Mouse (Mus musculus) spleen, adult 2 months (tissue): ENCODE measurements around the gene Park7. TPM values are rescaled to one million over a fixed set of nuclear protein-coding genes. Genes with fewer than 3 reads are reported as not detected.

Experiments used
- DNase-seq, 2 experiments: peaks; one replicate each; pipeline versions ENCODE4 v3.0.0 to v3.0.0-alpha.2; 2012 to 2021; ENCODE audit warnings: low spot score in 2 of 2, low read depth in 1 of 2
- H3K27ac ChIP-seq: fragments of 200-500 bp; 2 replicates; pipeline ENCODE4 v1.5.1; 2012; ENCODE audit warnings: low read length, inconsistent platforms; ENCODE audit not compliant: insufficient read depth
- H3K27me3 ChIP-seq: fragments of 200-500 bp; 2 replicates; pipeline ENCODE4 v1.6.1; 2012; ENCODE audit warnings: mild to moderate bottlenecking, moderate library complexity, low read length, inconsistent platforms; ENCODE audit not compliant: control insufficient read depth, insufficient read depth
- H3K36me3 ChIP-seq: fragments of 200-500 bp; 2 replicates; pipeline ENCODE4 v1.6.1; 2012; ENCODE audit warnings: mild to moderate bottlenecking, low read length, inconsistent platforms; ENCODE audit not compliant: control insufficient read depth, insufficient read depth
- H3K4me1 ChIP-seq: fragments of 200-500 bp; 2 replicates; pipeline ENCODE4 v1.6.1; 2011; ENCODE audit warnings: inconsistent platforms; ENCODE audit not compliant: control insufficient read depth, insufficient read depth, insufficient read length
- H3K4me3 ChIP-seq: fragments of 200-500 bp; 2 replicates; pipeline ENCODE4 v1.5.1; 2011; ENCODE audit warnings: mild to moderate bottlenecking, inconsistent platforms; ENCODE audit not compliant: insufficient read depth, insufficient read length; ENCODE audit errors: extremely low read depth
- CTCF ChIP-seq: fragments of 200-500 bp; IDR thresholded peaks from 2 replicates; pipeline ENCODE4 v1.5.1; 2011; ENCODE audit warnings: mild to moderate bottlenecking, inconsistent platforms; ENCODE audit not compliant: insufficient read depth, insufficient read length, insufficient replicate concordance; ENCODE audit errors: extremely low read depth
- POLR2A ChIP-seq: fragments of 200-500 bp; IDR thresholded peaks from 2 replicates; pipeline ENCODE4 v1.6.1; 2011; ENCODE audit warnings: low read depth, low read length, inconsistent platforms
- WGBS: fragments of 180-500 bp; shearing (Covaris S2); methylation state at CpG from one replicate; pipeline ENCODE4 v1.1.7; 2018; 5-methylcytosine and 5-hydroxymethylcytosine counted together
- polyA plus RNA-seq: library from polyadenylated mRNA; depleted of rRNA; stranded (reverse); fragments of >200 nt; gene quantifications from 2 replicates; pipeline ENCODE4 v1.2.3, GENCODE M21; 2012

The Park7 gene
- polyA plus RNA-seq, 1 experiment = 51.4 TPM

GRCm38 (mm10) chr4:150926924-150927705 is 12.9 kb upstream of the Park7 start:
- H3K27me3 ChIP-seq = no peaks in the 10 kb centered on the region
- DNase-seq = no peak
- no peak for TF ChIP-seq POLR2A
- no peak for TF ChIP-seq CTCF
- H3K36me3 ChIP-seq = no peaks in the 10 kb centered on the region
- H3K4me1 ChIP-seq = no peaks in the 10 kb centered on the region; the same call in 1 of the 2 replicates
- H3K27ac ChIP-seq = no peak overlapping the region
- 43% methylated on average over 13 of the region's 14 CpGs for WGBS
- H3K4me3 ChIP-seq = no peak overlapping the region

GRCm38 (mm10) chr4:150925923-150926322 is 11.7 kb upstream of the Park7 start:
- Histone ChIP-seq H3K4me3 (no peak overlapping the region), H3K36me3 (no peaks in the 10 kb centered on the region), H3K27me3 (no peaks in the 10 kb centered on the region), H3K27ac (no peak overlapping the region), H3K4me1 (peaks cover 3% of the 10 kb centered on the region; the same call in 1 of the 2 replicates)
- WGBS = 66% methylated on average over 5 of the region's 5 CpGs
- DNase-seq = no peak
- TF ChIP-seq POLR2A = no peak
- no peak for TF ChIP-seq CTCF

DNA sequence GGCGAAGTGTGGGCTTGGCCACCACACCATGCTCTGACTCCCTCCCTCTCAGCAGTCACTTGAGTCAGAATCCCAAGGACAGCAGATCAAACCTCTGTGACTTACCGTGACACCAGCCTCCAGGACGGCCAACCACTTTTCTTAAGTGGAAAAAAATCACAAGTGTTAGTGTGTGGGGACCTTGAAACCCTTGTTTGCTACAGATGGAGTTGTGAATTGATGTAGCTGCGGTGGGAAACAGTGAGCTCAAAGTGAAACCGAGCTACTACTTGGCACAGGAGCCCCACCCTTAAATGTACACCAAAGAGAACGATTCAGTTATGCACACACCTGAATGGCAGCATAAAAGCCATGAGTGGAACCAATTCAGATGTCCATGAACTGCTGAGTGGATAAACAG is 10.7 kb upstream of the Park7 start:
- Histone ChIP-seq H3K36me3 (no peaks in the 10 kb centered on the region), H3K4me3 (no peak overlapping the region), H3K27ac (peak overlapping the region; percentile 56), H3K4me1 (peaks cover 3% of the 10 kb centered on the region; the same call in 1 of the 2 replicates), H3K27me3 (no peaks in the 10 kb centered on the region)
- no peak for DNase-seq
- WGBS = 70% methylated on average over 6 of the region's 6 CpGs
- TF ChIP-seq POLR2A = no peak
- no peak for TF ChIP-seq CTCF

DNA sequence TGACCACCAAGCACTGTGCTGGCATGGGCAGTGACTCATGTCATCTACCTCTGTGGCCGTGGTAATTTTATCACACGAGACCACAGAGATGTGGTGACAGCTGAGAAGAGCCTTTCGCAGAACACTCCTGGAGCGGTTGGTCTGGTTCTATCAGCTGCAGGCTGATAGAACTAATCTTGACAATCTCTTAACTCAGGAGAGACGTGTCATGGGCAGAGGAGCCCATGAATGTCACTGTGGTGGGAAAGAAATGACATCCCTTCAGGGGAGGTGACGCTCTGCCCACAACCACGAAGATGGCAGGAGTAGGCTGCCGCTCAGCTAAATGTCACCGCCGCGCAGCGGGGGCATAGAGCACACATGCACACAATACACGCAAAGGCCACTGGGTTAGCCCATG is 10.1 kb upstream of the Park7 start:
- Histone ChIP-seq H3K4me3 (no peak overlapping the region), H3K36me3 (no peaks in the 10 kb centered on the region), H3K27me3 (no peaks in the 10 kb centered on the region), H3K27ac (0 out of 2 replicates have a peak overlapping the region, but pooled peaks have one; percentile 56), H3K4me1 (peaks cover 3% of the 10 kb centered on the region; the same call in 1 of the 2 replicates)
- TF ChIP-seq CTCF (no peak), POLR2A (no peak)
- DNase-seq = no peak
- 47% methylated on average over 13 of the region's 13 CpGs for WGBS

DNA sequence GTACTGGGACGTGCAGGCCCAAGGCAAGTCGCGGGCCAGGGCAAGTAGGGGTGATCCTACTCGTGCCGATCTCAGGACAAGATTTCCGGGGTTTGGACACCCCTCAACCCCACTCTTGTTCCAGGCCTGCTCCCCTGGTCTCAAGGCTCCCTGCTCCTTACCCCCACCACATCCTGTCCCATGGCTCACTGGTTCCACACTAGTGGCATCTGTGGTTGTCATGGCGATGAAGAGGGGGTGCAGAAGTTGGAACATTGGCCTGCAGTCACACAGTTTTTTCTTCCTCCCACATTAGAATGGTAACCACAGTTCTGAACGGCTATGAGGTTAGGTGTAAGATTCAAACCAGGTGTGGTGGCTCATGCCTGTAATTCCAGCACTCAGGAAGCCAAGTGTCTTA is 7.0 kb upstream of the Park7 start:
- TF ChIP-seq CTCF = no peak
- TF ChIP-seq POLR2A = no peak
- WGBS = 44% methylated on average over 8 of the region's 8 CpGs
- no peaks in the 10 kb centered on the region for H3K27me3 ChIP-seq
- H3K36me3 ChIP-seq = no peaks in the 10 kb centered on the region
- H3K4me1 ChIP-seq = peaks cover 3% of the 10 kb centered on the region; the same call in 1 of the 2 replicates
- H3K4me3 ChIP-seq = no peak overlapping the region
- no peak for DNase-seq
- no peak overlapping the region for H3K27ac ChIP-seq

DNA sequence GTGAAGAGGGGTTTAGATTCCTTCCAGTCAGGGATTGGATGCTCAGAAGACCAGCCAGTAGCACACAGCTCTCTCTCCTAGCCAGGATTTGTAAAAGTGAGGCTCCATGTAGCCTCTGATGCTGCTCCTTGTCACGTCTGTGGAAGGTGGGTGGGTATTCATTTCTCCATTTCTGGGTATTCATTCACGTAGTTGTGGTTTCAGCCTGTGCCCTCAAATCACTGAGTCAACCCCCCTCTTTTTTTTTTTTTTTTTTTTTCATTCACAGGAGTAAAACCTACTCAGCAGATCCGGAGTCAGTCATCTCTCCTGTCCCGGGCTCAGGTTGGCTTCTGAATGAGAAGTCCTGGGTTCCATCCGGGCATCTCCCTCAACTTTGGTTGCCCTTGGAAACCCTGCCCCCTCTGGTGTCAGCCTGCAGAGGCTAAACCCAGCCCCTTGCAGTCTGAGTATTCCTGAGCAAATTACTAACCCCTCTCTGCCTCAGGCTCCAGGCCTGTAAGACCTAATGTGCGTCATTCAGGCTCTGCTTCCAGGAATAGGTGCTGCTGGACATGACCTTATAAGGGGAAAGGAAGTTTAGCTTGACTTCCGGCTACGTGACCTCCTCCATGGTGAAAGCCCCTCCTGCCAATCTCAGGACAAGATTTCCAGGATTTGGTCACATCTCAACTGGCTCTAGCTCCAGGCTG is 3.2 kb upstream of the Park7 start:
- H3K27ac ChIP-seq = no peak overlapping the region
- peaks cover 12% of the 10 kb centered on the region; the same call in 1 of the 2 replicates for H3K4me1 ChIP-seq
- no peaks in the 10 kb centered on the region for H3K27me3 ChIP-seq
- H3K4me3 ChIP-seq = no peak overlapping the region
- H3K36me3 ChIP-seq = no peaks in the 10 kb centered on the region
- TF ChIP-seq CTCF (no peak), POLR2A (no peak)
- WGBS = 65% methylated on average over 8 of the region's 8 CpGs
- no peak for DNase-seq

GRCm38 (mm10) chr4:150915181-150915906 is 1.1 kb upstream of the Park7 start:
- H3K27ac ChIP-seq = peak overlapping the region; percentile 26; the same call in 1 of the 2 replicates
- H3K4me3 ChIP-seq = peak overlapping the region; percentile 61; the same call in 1 of the 2 replicates
- H3K27me3 ChIP-seq = no peaks in the 10 kb centered on the region
- no peak for DNase-seq
- H3K36me3 ChIP-seq = no peaks in the 10 kb centered on the region
- peaks cover 10% of the 10 kb centered on the region; the same call in 1 of the 2 replicates for H3K4me1 ChIP-seq
- WGBS = 55% methylated on average over 10 of the region's 10 CpGs
- no peak for TF ChIP-seq CTCF
- no peak for TF ChIP-seq POLR2A
